Mouse (Mus musculus) hindbrain, embryonic 16.5 days (tissue): ENCODE results near the gene Wfdc17. TPM values are rescaled to one million over a fixed set of nuclear protein-coding genes. Genes with fewer than 3 reads are reported as not detected.

ENCODE experiments used
- ATAC-seq: fragments of 200-750 bp; cut with Nextera tagmentation; 2 replicates; pipeline ENCODE4 v1.8.0; 2017; ENCODE audit warnings: moderate TSS enrichment, moderate library complexity
- H3K27ac ChIP-seq: fragments of 300-500 bp; sonication (generic); 2 replicates; pipeline ENCODE4 v1.5.1; 2014; ENCODE audit warnings: low read depth, mild to moderate bottlenecking, control low read depth, low read length, moderate library complexity
- H3K27me3 ChIP-seq: fragments of 300-500 bp; sonication (generic); replicated peaks from 2 replicates; pipeline ENCODE4 v1.6.1; 2014; ENCODE audit warnings: low read length; ENCODE audit not compliant: control insufficient read depth, insufficient read depth
- H3K36me3 ChIP-seq: fragments of 300-500 bp; sonication (generic); 2 replicates; pipeline ENCODE4 v1.6.1; 2014; ENCODE audit warnings: mild to moderate bottlenecking, low read length, moderate library complexity, mixed read lengths; ENCODE audit not compliant: control insufficient read depth, insufficient read depth
- H3K4me1 ChIP-seq: fragments of 300-500 bp; sonication (generic); 2 replicates; pipeline ENCODE4 v1.6.1; 2014; ENCODE audit warnings: low read depth, low read length; ENCODE audit not compliant: control insufficient read depth, insufficient read depth
- H3K4me2 ChIP-seq: fragments of 300-500 bp; sonication (generic); 2 replicates; pipeline ENCODE4 v1.6.1; 2014; ENCODE audit warnings: mild to moderate bottlenecking, low read length, control low read depth, moderate library complexity
- H3K4me3 ChIP-seq: fragments of 300-500 bp; sonication (generic); 2 replicates; pipeline ENCODE4 v1.5.1; 2014; ENCODE audit warnings: mild to moderate bottlenecking, low read length, control low read depth, moderate library complexity
- H3K9ac ChIP-seq: fragments of 300-500 bp; sonication (generic); 2 replicates; pipeline ENCODE4 v1.6.1; 2014; ENCODE audit warnings: low read depth, mild to moderate bottlenecking, control low read depth, low read length, moderate library complexity
- H3K9me3 ChIP-seq: fragments of 300-500 bp; sonication (generic); 2 replicates; pipeline ENCODE4 v1.6.1; 2014; ENCODE audit warnings: mild to moderate bottlenecking, low read length, moderate library complexity; ENCODE audit not compliant: control insufficient read depth
- WGBS: fragments of 180-500 bp; shearing (Covaris S2); extraction: QIAGEN DNeasy Blood & Tissue Kit; methylation state at CpG from one replicate; pipeline ENCODE4 v1.1.7; 2014; 5-methylcytosine and 5-hydroxymethylcytosine counted together
- polyA plus RNA-seq: library from polyadenylated mRNA; unstranded; fragments of >200 nt; fragmentation: Nextera tagmentation; extraction: Ambion mirVana; gene quantifications from 2 replicates; pipeline ENCODE4 v1.2.1, GENCODE M21; 2015

Gene Wfdc17
- polyA plus RNA-seq, 1 experiment from 2014 or later = 0.33 TPM

- Histone ChIP-seq H3K4me2 (no peak within 1 kb of the TSS), H3K36me3 (no peaks in the 10 kb centered on the region), H3K4me3 (no peak within 1 kb of the TSS), H3K9me3 (no peaks in the 10 kb centered on the region), H3K27ac (no peak within 1 kb of the TSS), H3K27me3 (peaks cover 10% of the 10 kb centered on the region), H3K9ac (no peak within 1 kb of the TSS), H3K4me1 (no peaks in the 10 kb centered on the region)
- no peak for ATAC-seq
- 79% methylated on average over 5 of the region's 5 CpGs for WGBS
Measured at GRCm38 (mm10) chr11:83746681-83747080, 42.9 kb downstream of the Wfdc17 start, which contains the start of gene Wfdc21. Gene Wfdc21 (plus strand): TSS chr11:83746940.

GRCm38 (mm10) chr11:83747376-83748265 lies 43.8 kb downstream of the Wfdc17 start:
- no peak overlapping the region for H3K9ac ChIP-seq
- H3K4me3 ChIP-seq = no peak overlapping the region
- WGBS = 71% methylated on average over 6 of the region's 6 CpGs
- no peak overlapping the region for H3K27ac ChIP-seq
- H3K4me2 ChIP-seq = no peak overlapping the region
- H3K9me3 ChIP-seq = no peaks in the 10 kb centered on the region
- no peaks in the 10 kb centered on the region for H3K36me3 ChIP-seq
- H3K4me1 ChIP-seq = no peaks in the 10 kb centered on the region
- no peak for ATAC-seq
- H3K27me3 ChIP-seq = peaks cover 10% of the 10 kb centered on the region

GRCm38 (mm10) chr11:83753581-83754181 lies 49.9 kb downstream of the Wfdc17 start, which contains the start of gene Heatr6:
Gene Heatr6 (plus strand): TSS chr11:83753696.
- H3K4me3 ChIP-seq = peak within 1 kb of the TSS; percentile 68

GRCm38 (mm10) chr11:83754227-83754626 lies 50.4 kb downstream of the Wfdc17 start:
- ATAC-seq = no peak
- H3K27ac ChIP-seq = peak overlapping the region; percentile 93
- H3K9me3 ChIP-seq = no peaks in the 10 kb centered on the region
- H3K36me3 ChIP-seq = peaks cover 20% of the 10 kb centered on the region
- H3K4me2 ChIP-seq = peak overlapping the region; percentile 88
- 5% methylated on average over 8 of the region's 8 CpGs for WGBS
- peak overlapping the region; percentile 88 for H3K9ac ChIP-seq
- peaks cover 10% of the 10 kb centered on the region for H3K4me1 ChIP-seq
- no peaks in the 10 kb centered on the region; the same call in none of the 2 replicates for H3K27me3 ChIP-seq
- H3K4me3 ChIP-seq = peak overlapping the region; percentile 68

More at GRCm38 (mm10) chr11:83753581-83754181, 49.9 kb downstream of the Wfdc17 start, which contains the start of gene Heatr6:
- Histone ChIP-seq H3K36me3 (peaks cover 14% of the 10 kb centered on the region), H3K4me2 (peak within 1 kb of the TSS; percentile 88), H3K27ac (peak within 1 kb of the TSS; percentile 93), H3K9ac (peak within 1 kb of the TSS; percentile 88), H3K4me1 (peaks cover 10% of the 10 kb centered on the region), H3K9me3 (no peaks in the 10 kb centered on the region), H3K27me3 (peaks cover 4% of the 10 kb centered on the region)
- 0% methylated on average over 45 of the region's 47 CpGs for WGBS
- peak; percentile 98 for ATAC-seq

Other genes starting within 250 kb of the Wfdc17 start
- gene Mmp28, start 240.9 kb upstream of the Wfdc17 start, polyA plus RNA-seq = 3.2 and 3.4 TPM in 2 replicates
- gene Taf15, start 230.9 kb upstream of the Wfdc17 start, polyA plus RNA-seq = 7.3 and 9.4 TPM in 2 replicates
- gene Heatr9, start 181.8 kb upstream of the Wfdc17 start, polyA plus RNA-seq = not detected in 2 replicates
- gene Ccl5, start 173.5 kb upstream of the Wfdc17 start, polyA plus RNA-seq = 0.33 TPM in 1 of 2 replicates, not detected in the other
- 2.1 and 2.4 TPM in 2 replicates for gene Ccl9, start 125.4 kb upstream of the Wfdc17 start, polyA plus RNA-seq
- gene Ccl6, start 110.9 kb upstream of the Wfdc17 start, polyA plus RNA-seq = 2.3 and 3.4 TPM in 2 replicates
- not detected in 2 replicates for gene Rpl9-ps1, start 58.4 kb upstream of the Wfdc17 start, polyA plus RNA-seq
- gene Ccl3, start 54.6 kb upstream of the Wfdc17 start, polyA plus RNA-seq = 1.3 and 2.0 TPM in 2 replicates
- 1.1 and 1.4 TPM in 2 replicates for gene Ccl4, start 41.4 kb upstream of the Wfdc17 start, polyA plus RNA-seq
- gene Wfdc18, start 5.0 kb downstream of the Wfdc17 start, polyA plus RNA-seq = not detected in 2 replicates
- gene Wfdc21, start 42.9 kb downstream of the Wfdc17 start, polyA plus RNA-seq = 0.42 TPM in 1 of 2 replicates, not detected in the other
- 26.6 and 29.6 TPM in 2 replicates for gene Heatr6, start 49.7 kb downstream of the Wfdc17 start, polyA plus RNA-seq
- 0.25 and 0.33 TPM in 2 replicates for gene Hnf1b, start 146.1 kb downstream of the Wfdc17 start, polyA plus RNA-seq
- 19.4 and 20.7 TPM in 2 replicates for gene Ddx52, start 238.1 kb downstream of the Wfdc17 start, polyA plus RNA-seq